Mouse (Mus musculus) thymus, postnatal 14 days (tissue): ENCODE data around the gene Ube2d1.

Source experiments
- DNase-seq: peaks from one replicate; pipeline ENCODE4 v3.0.0; 2021

Gene Ube2d1

GRCm38 (mm10) chr10:71284131-71284510 lies 941 bp downstream of the Ube2d1 start:
- DNase-seq: no peak

GRCm38 (mm10) chr10:71273008-71273739 lies 11.9 kb downstream of the Ube2d1 start:
- no peak for DNase-seq

DNA sequence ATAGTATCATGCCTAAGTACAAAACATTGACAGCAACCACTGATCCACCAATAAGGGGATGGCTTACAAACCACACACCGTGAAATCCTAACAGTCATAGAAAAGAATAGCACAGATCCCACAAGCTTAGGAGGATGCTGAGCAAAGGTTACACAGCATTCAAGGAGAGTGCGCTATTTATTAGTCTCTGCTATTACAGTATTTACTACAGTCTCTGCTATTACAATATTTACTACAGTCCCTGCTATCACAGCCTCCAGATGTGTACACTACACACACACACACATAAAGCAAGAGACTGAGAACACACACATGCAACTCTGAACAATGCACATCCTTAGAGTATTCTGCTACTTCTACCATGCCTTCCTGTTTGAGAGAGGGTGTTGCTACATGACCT lies 17.1 kb downstream of the Ube2d1 start:
- DNase-seq: no peak

GRCm38 (mm10) chr10:71267511-71267910 lies 17.6 kb downstream of the Ube2d1 start:
- DNase-seq: no peak

DNA sequence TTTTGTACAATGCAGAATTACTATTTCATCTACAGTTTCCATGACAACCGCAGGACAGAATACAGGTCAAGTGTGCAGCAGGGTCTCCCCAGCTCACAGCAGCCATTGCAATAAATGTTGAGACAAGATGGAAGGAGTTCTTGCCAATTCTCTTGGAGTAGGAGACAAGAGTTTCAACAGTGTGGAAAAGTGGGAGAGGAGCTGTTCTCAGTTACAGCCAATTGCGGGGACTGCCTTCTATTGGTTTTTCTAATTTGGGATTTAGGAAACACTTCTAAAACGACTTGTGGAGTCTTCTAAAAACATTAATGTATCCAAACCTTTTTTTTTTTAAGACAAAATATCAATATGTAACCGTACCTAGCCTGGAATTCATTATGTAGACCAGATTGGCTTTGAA lies 20.0 kb downstream of the Ube2d1 start:
- no peak for DNase-seq

- DNase-seq: no peak
These were observed 23.4 kb downstream of the Ube2d1 start for GRCm38 (mm10) chr10:71261637-71262036.

- DNase-seq: no peak
These were observed 26.1 kb downstream of the Ube2d1 start for GRCm38 (mm10) chr10:71258943-71259342.

GRCm38 (mm10) chr10:71258516-71258915 lies 26.5 kb downstream of the Ube2d1 start:
- DNase-seq: no peak

- no peak for DNase-seq
These were observed 31.9 kb downstream of the Ube2d1 start for GRCm38 (mm10) chr10:71253147-71253546.

- no peak for DNase-seq
These were observed 32.6 kb downstream of the Ube2d1 start for GRCm38 (mm10) chr10:71252421-71252820.

DNA sequence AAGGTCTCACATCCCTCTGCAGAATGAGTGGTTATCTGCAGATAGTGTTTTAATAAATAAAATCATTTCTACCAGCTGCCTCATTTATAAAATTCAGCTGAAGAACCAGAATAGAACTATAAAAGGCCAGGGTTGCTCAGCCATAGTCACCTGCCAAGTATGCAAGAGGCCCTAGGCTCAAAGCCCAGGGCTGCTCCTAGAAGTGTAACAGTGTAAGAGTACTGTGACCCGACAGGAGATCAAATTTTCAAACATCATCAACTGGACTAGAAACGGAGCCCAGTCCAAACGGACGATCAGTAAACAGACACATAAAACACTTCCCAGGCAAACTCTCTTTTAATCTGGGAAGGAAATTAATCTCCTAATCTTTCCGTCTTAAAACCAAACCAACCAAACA lies 33.2 kb downstream of the Ube2d1 start:
- no peak for DNase-seq

- DNase-seq: no peak
These were observed 33.8 kb downstream of the Ube2d1 start for GRCm38 (mm10) chr10:71251256-71251655.

GRCm38 (mm10) chr10:71250472-71250871 lies 34.6 kb downstream of the Ube2d1 start:
- DNase-seq: no peak

GRCm38 (mm10) chr10:71249086-71249880 lies 35.8 kb downstream of the Ube2d1 start:
- no peak for DNase-seq

GRCm38 (mm10) chr10:71246956-71247355 lies 38.1 kb downstream of the Ube2d1 start:
- DNase-seq: peak; percentile 16

DNA sequence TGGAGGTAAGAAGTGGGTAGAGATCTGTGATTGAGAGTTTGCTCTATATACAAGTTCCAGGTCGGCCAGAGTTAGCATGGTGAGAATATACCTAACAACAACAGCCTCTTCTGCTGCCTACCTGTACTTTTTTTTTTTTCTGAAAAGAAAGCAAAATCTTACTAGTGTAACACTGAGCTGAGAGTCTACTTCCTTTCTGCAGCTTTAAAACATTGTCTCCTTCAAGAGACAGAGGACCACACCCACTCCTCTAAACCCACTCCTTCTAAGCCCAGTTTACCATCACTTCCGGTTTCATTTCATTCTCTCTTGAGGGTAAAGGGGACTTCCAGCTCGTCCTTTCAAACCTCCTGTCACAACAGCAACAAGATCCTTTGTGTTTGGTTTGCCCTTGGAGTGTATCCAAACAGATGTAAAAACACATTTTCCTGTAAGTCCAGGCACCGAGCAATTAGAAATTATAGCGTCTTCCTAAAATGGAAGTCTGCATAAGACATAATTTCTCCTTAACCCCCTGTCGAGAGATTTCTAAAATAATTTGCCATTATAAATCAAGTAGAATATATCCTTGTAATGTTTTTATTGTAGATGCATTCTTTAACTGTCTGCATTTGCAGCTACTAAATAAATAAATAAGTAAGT lies 45.5 kb downstream of the Ube2d1 start:
- DNase-seq: peak; percentile 50

DNA sequence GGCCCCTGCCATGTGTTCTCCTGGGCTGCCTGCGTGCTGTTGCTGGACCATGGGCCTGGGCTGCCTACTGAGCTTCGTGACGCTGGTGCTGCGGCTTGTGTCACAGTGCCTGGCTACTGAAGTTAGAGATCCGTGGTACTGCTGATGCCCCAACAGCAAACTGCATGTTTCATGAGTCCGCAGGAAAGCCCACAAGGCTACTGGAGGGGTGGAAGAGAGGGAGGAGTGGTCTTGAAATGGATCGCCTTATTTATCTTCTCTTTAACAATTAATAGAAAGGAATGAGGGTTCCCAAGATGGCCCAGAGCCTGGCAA lies 46.9 kb downstream of the Ube2d1 start, which contains the start of gene Tfam:
TSS of gene Tfam (minus strand) at position 41 of the 315 bp plus-strand sequence.
- DNase-seq: no peak

GRCm38 (mm10) chr10:71237516-71238239 lies 47.4 kb downstream of the Ube2d1 start:
- peak; percentile 99 for DNase-seq

DNA sequence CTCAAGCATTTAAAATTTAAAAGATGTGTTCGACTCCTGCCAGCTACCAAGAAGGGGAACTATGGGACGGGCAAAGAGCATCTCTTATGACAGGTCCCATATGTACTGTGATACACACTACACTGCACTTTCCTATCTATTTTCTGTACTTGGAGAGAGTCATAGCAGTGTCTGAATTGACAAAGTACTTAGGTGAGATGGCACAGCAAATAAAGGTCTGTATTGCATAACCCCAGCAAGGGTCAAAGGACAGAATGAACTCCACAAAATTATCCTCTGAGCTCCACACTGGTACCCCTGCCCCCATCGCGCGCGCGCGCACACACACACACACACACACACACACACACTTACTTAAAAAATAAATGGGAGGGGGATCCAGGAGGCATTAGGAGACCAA lies 51.0 kb downstream of the Ube2d1 start:
- no peak for DNase-seq

DNA sequence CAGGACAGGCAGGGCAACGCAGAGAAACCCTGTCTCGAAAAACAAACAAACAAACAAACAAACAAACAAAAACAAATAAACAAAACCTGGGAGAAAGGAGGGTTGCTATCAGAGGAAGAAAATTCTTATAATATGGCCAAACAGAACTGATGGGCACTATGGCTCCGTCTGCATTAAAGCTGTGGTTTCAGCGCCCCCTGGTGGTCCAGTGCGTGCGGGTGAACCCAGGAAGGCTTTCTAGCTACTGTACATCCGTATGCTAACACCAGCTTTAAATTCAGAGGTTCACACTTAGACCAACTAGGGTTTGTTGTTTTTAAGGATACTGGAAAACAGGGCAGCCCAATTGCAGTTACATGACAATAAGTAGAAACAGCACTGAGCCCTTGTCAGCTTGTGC lies 59.2 kb downstream of the Ube2d1 start:
- peak; percentile 84 for DNase-seq

DNA sequence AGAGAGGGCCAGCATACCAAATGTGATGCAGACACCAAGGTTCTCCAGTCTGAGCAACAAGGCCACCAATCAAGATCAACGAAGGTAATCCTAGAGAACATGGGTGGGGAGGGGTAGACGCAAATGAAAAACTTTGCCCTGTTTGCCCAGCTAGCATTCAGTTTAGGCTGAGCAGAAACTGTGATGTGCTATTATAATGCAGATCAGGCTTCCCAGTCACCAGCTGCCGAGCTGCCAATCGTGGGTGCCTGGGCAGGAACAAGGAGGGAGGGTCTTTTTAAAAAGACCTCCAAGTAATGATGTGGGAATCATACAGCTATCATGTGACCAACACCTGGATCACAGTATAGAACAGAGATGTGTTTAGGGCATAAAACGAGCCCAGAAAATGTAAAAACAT lies 62.0 kb downstream of the Ube2d1 start:
- DNase-seq: no peak

GRCm38 (mm10) chr10:71222639-71223038 lies 62.4 kb downstream of the Ube2d1 start:
- DNase-seq: no peak

DNA sequence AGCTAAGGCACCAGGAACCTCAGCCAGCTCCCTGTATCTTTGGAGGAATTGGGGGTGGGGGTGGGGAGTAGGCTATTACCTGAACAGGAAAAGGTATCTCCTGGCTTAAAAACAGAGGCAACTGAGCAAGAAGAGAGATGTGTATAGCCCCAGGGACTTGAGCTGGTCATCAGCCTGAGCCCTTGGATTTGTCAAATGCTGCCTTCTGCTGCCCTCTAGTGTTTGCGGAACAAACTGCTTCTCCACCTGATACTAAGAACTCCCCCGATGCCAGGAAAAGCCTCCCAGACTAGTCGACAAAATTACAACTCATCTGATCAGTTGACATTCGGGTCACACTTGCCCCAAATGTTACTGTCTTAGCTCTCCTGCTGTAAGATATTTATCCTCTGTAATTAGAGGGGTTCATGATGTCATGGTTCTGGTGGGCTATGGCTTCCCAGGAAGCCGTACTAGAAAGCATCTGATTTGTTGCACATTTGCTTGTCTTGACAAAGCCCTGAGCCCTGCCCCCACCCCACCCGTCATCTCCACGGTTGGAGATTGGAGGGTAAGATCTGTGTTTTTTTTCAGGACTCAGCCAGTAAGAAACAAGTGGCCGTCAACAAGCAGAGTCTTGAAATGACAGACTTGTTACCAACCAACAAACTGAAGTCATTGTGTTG lies 66.7 kb downstream of the Ube2d1 start:
- DNase-seq: peak; percentile 66
